Mouse (Mus musculus) left cerebral cortex, postnatal 10 days (tissue): ENCODE results near the gene Gm21833. TPM values are rescaled to one million over a fixed set of nuclear protein-coding genes. Genes with fewer than 3 reads are reported as not detected.
"Not testable (repeated sequence)": the region's sequence is repeated elsewhere in the genome, so short reads cannot be mapped to it uniquely, and the experiment has no call there.

ENCODE experiments used
- DNase-seq, 2 experiments: peaks; one replicate each; pipeline ENCODE4 v3.0.0; 2021 to 2022; ENCODE audit warnings: low spot score in 2 of 2, mixed read lengths in 1 of 2; ENCODE audit errors: extremely low spot score in 1 of 2
- intact Hi-C: fragments of 180-260 bp; cut with DNase I; formaldehyde crosslinking; loops from one replicate; pipeline ENCODE4 v1.15.1; 2025
- total RNA-seq, 2 experiments: library from RNA; stranded (reverse); gene quantifications; 2 replicates each; pipeline ENCODE4 v1.2.3; 2021

The Gm21833 gene
- not detected for total RNA-seq

DNA sequence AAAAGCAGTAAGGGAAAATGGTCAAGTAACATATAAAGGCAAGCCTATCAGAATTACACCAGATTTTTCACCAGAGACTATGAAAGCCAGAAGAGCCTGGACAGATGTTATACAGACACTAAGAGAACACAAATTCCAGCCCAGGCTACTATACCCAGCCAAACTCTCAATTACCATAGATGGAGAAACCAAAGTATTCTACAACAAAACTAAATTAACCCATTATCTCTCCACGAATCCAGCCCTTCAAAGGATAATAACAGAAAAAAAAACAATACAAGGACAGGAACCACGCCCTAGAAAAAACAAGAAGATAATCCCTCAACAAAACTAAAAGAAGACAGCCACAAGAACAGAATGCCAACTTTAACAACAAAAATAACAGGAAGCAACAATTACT is at the start of gene Gm21833:
Gene Gm21833, plus strand, starts transcription at position 301 of the 400 bp plus-strand sequence.
- DNase-seq, intact Hi-C loops: not testable (repeated sequence)

GRCm38 (mm10) chr16:82789521-82789920 is 38.7 kb upstream of the Gm21833 start:
- intact Hi-C loops = no loop called here
- no peak for DNase-seq

- no peak for DNase-seq
- intact Hi-C loops = no loop called here
These were observed 31.7 kb upstream of the Gm21833 start for GRCm38 (mm10) chr16:82796489-82796888.

DNA sequence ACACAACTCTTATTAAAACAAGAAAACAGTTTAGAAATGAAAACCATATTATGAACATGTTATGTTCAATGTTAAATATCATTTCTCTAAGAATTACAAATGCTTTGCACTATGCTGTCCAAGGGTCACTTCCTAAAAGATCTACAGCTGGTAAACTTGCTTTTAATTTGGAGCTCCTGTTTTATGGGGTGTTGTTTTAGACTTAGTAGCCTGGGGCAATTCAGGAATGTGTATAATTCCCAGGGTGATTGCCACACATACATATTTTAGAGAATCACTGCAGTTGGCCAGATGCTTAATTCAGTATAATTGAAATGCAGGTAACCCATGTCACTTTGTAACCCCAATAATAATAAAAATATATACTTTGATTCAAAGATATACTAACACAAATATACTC is 12.9 kb upstream of the Gm21833 start:
- intact Hi-C loops = no loop called here
- DNase-seq = no peak

DNA sequence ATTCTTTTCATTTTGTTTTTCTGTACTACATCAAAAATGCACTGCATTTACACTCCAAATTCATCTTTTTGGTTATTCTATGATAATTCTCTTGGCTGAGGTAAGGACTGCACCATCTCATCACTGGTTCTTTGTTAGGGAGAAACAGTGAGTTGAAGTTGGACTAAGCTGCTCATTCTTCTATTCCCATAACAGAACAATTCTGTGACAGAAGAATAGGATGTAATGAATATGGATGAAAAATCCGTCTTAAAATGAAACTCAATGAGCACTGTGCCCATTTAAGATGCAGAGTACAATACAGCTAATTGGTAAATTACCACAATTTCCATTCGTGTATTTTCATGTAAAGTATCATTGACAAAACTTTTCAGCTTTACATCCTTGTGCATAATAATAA is 11.6 kb upstream of the Gm21833 start:
- intact Hi-C loops = no loop called here
- no peak for DNase-seq

- intact Hi-C loops = no loop called here
These were observed 27.6 kb downstream of the Gm21833 start for GRCm38 (mm10) chr16:82855752-82856151.

GRCm38 (mm10) chr16:82864590-82864989 is 36.4 kb downstream of the Gm21833 start:
- intact Hi-C loops = no loop called here
- DNase-seq = no peak

More at GRCm38 (mm10) chr16:82855752-82856151, 27.6 kb downstream of the Gm21833 start:
- no peak for DNase-seq
